Mouse (Mus musculus) MEL (cell line): Measurements from ENCODE around the gene Filip1l.

Source experiments
- BHLHE40 ChIP-seq: IDR thresholded peaks from 2 replicates; pipeline ENCODE4 v1.6.1; 2012; ENCODE audit warnings: low read depth, mild to moderate bottlenecking, inconsistent platforms, low read length, improper control_type of control experiment, borderline replicate concordance
- CHD2 ChIP-seq: IDR thresholded peaks from 2 replicates; pipeline ENCODE4 v1.6.1; 2011; ENCODE audit warnings: low read length, improper control_type of control experiment
- CTCF ChIP-seq, 3 experiments: IDR thresholded peaks in 2 of 3; conservative IDR thresholded peaks in 1 of 3; 2 replicates each; pipeline ENCODE4 v1.5.1; 2011 to 2012; ENCODE audit warnings: low read length in 3 of 3, low read depth in 2 of 3, mild to moderate bottlenecking in 2 of 3, improper control_type of control experiment in 1 of 3, inconsistent platforms in 1 of 3, mixed read lengths in 1 of 3, moderate library complexity in 1 of 3; ENCODE audit not compliant: control insufficient read depth in 1 of 3, insufficient read depth in 1 of 3, poor library complexity in 1 of 3, severe bottlenecking in 1 of 3
- E2F4 ChIP-seq: IDR thresholded peaks from 2 replicates; pipeline ENCODE4 v1.6.1; 2011; ENCODE audit warnings: low read depth, low read length, improper control_type of control experiment, borderline replicate concordance
- ELF1 ChIP-seq: IDR thresholded peaks from 2 replicates; pipeline ENCODE4 v1.6.1; 2014; ENCODE audit warnings: low read depth, mild to moderate bottlenecking, inconsistent platforms, low read length, improper control_type of control experiment, moderate library complexity
- EP300 ChIP-seq, 2 experiments: IDR thresholded peaks; 2 replicates each; pipeline ENCODE4 v1.6.1; 2011; ENCODE audit warnings: improper control_type of control experiment in 2 of 2, low read length in 2 of 2, low read depth in 1 of 2, mild to moderate bottlenecking in 1 of 2
- GABPA ChIP-seq: IDR thresholded peaks from 2 replicates; pipeline ENCODE4 v1.6.1; 2012; ENCODE audit warnings: low read depth, mild to moderate bottlenecking, inconsistent platforms, low read length, improper control_type of control experiment, moderate library complexity
- GATA1 ChIP-seq: IDR thresholded peaks from 2 replicates; pipeline ENCODE4 v1.6.1; 2011; ENCODE audit warnings: low read depth, low read length, improper control_type of control experiment
- HCFC1 ChIP-seq: IDR thresholded peaks from 2 replicates; pipeline ENCODE4 v1.6.1; 2012; ENCODE audit warnings: low read depth, mild to moderate bottlenecking, inconsistent platforms, low read length, improper control_type of control experiment, moderate library complexity
- NRF1 ChIP-seq: IDR thresholded peaks from 2 replicates; pipeline ENCODE4 v1.6.1; 2014; ENCODE audit warnings: low read depth, mild to moderate bottlenecking, inconsistent platforms, low read length, improper control_type of control experiment, moderate library complexity; ENCODE audit not compliant: poor library complexity, insufficient read depth, severe bottlenecking
- POLR2A ChIP-seq, 2 experiments: IDR thresholded peaks; 2 replicates each; pipeline ENCODE4 v1.6.1; 2011 to 2012; ENCODE audit warnings: low read length in 2 of 2, mild to moderate bottlenecking in 2 of 2, control low read depth in 1 of 2, improper control_type of control experiment in 1 of 2, low read depth in 1 of 2, moderate library complexity in 1 of 2; ENCODE audit not compliant: control insufficient read depth in 1 of 2, insufficient read depth in 1 of 2, poor library complexity in 1 of 2
- RAD21 ChIP-seq: IDR thresholded peaks from 2 replicates; pipeline ENCODE4 v1.6.1; 2011; ENCODE audit warnings: mild to moderate bottlenecking, low read depth, low read length, improper control_type of control experiment
- USF1 ChIP-seq: IDR thresholded peaks from 2 replicates; pipeline ENCODE4 v1.6.1; 2014; ENCODE audit warnings: low read depth, mild to moderate bottlenecking, inconsistent platforms, low read length, improper control_type of control experiment, moderate library complexity
- ZC3H11A ChIP-seq: IDR thresholded peaks from 2 replicates; pipeline ENCODE4 v1.6.1; 2012; ENCODE audit warnings: low read depth, mild to moderate bottlenecking, inconsistent platforms, low read length, improper control_type of control experiment

DNA sequence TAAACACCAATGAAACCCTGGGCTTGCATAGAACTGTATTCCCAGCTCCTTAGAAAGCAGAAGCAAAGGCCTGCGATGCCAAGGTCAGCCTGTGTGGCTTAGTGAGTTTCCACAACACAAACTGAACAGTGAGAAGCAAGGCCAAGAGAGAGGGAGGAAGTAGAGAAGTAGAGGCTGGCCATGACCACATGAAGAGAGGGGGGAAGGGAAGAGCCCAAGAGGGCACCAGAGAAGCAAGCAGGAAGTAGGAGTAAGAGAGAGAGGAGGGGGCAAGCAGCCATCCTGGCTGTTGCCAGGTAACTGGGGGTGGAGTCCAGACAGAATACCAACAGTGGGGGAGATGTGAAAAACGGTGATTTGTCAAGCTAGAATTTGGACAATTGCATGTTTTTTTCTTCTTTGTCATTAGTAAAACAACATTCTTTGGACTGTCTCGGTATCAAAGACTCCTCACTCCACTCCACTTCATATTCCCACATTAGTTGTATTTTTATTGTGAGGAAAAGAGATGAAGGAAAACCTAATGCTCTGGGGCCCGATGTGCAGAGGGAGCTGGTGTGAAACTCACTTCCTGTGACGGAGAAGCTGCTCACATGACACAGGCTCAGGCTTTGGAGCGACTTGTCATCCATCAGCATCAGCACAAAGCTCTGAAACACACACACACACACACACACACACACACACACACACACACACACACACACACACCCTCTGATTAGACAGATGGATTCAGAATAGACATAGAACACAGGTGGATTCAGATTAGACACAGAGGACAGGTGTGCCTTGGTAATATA, 70.3 kb downstream of the Filip1l start:
- TF ChIP-seq USF1 (no peak), POLR2A (IDR thresholded peaks at IDR 0.05; ENCODE audit: control insufficient read depth in 1 of 2, insufficient read depth in 1 of 2, low read depth in 1 of 2, low read length in 2 of 2, poor library complexity in 1 of 2) (no peak), GABPA (no peak), CTCF (IDR thresholded peaks at IDR 0.05 in 2 of 3, conservative IDR thresholded peaks at IDR 0.05 in 1 of 3; ENCODE audit: control insufficient read depth in 1 of 3, insufficient read depth in 1 of 3, low read depth in 2 of 3, low read length in 3 of 3, poor library complexity in 1 of 3, severe bottlenecking in 1 of 3) (no peak), RAD21 (no peak), HCFC1 (no peak), EP300 (IDR thresholded peaks at IDR 0.05; ENCODE audit: low read depth in 1 of 2, low read length in 2 of 2) (no peak), BHLHE40 (no peak), ZC3H11A (no peak), E2F4 (no peak), GATA1 (no peak), NRF1 (no peak), ELF1 (no peak), CHD2 (no peak)
